Mouse (Mus musculus) layer of hippocampus, adult 11-12 months (tissue): ENCODE results near the gene Ksr2.

Experiments
- DNase-seq: peaks from one replicate; pipeline ENCODE4 v3.0.0; 2022; ENCODE audit warnings: low spot score

Ksr2 gene

GRCm38 (mm10) chr5:117482013-117482412, 68.2 kb downstream of the Ksr2 start:
- no peak for DNase-seq

- DNase-seq = no peak
These were observed 71.6 kb downstream of the Ksr2 start for GRCm38 (mm10) chr5:117485411-117485810.

GRCm38 (mm10) chr5:117486092-117486491, 72.3 kb downstream of the Ksr2 start:
- no peak for DNase-seq

- no peak for DNase-seq
These were observed 74.4 kb downstream of the Ksr2 start for GRCm38 (mm10) chr5:117488155-117488554.

- no peak for DNase-seq
These were observed 75.0 kb downstream of the Ksr2 start for GRCm38 (mm10) chr5:117488670-117489325.

GRCm38 (mm10) chr5:117492933-117493863, 79.4 kb downstream of the Ksr2 start:
- peak; percentile 63 for DNase-seq

- peak; percentile 83 for DNase-seq
These were observed 80.1 kb downstream of the Ksr2 start for GRCm38 (mm10) chr5:117493947-117494346.

- DNase-seq = no peak
These were observed 83.3 kb downstream of the Ksr2 start for GRCm38 (mm10) chr5:117497084-117497483.

- no peak for DNase-seq
These were observed 88.8 kb downstream of the Ksr2 start for GRCm38 (mm10) chr5:117502611-117503010.

- DNase-seq = no peak
These were observed 90.6 kb downstream of the Ksr2 start for GRCm38 (mm10) chr5:117504431-117504830.

GRCm38 (mm10) chr5:117505204-117505603, 91.4 kb downstream of the Ksr2 start:
- DNase-seq = peak; percentile 76

- DNase-seq = no peak
These were observed 92.0 kb downstream of the Ksr2 start for GRCm38 (mm10) chr5:117505769-117506168.

GRCm38 (mm10) chr5:117506406-117506805, 92.6 kb downstream of the Ksr2 start:
- peak; percentile 61 for DNase-seq

GRCm38 (mm10) chr5:117509511-117510375, 95.9 kb downstream of the Ksr2 start:
- DNase-seq = no peak

- no peak for DNase-seq
These were observed 97.1 kb downstream of the Ksr2 start for GRCm38 (mm10) chr5:117510864-117511263.

- no peak for DNase-seq
These were observed 101.6 kb downstream of the Ksr2 start for GRCm38 (mm10) chr5:117515396-117515795.

GRCm38 (mm10) chr5:117515861-117516260, 102.1 kb downstream of the Ksr2 start:
- DNase-seq = no peak

- peak; percentile 63 for DNase-seq
These were observed 102.8 kb downstream of the Ksr2 start for GRCm38 (mm10) chr5:117516597-117516996.

GRCm38 (mm10) chr5:117519858-117520495, 106.2 kb downstream of the Ksr2 start:
- DNase-seq = no peak

GRCm38 (mm10) chr5:117521156-117521555, 107.4 kb downstream of the Ksr2 start:
- no peak for DNase-seq

- no peak for DNase-seq
These were observed 107.9 kb downstream of the Ksr2 start for GRCm38 (mm10) chr5:117521701-117522100.

GRCm38 (mm10) chr5:117522471-117522870, 108.7 kb downstream of the Ksr2 start:
- DNase-seq = no peak
